Mouse (Mus musculus): ENCODE data around the gene Zfp367. TPM values are rescaled to one million over a fixed set of nuclear protein-coding genes. Genes with fewer than 3 reads are reported as not detected.
A peak's percentile ranks its signal among the peaks of the same experiment; 100 is the strongest.

Zfp367 gene
- total RNA-seq, 2 experiments from 2014 or later, result 19.1 to 23.8 TPM

- no peak for DNase-seq
- Histone ChIP-seq H3K4me3 (no peak overlapping the region), H3K27ac (no peak overlapping the region)
- intact Hi-C loops (cut with DNase I), result no loop called here
- TF ChIP-seq CTCF (IDR thresholded peaks at IDR 0.05), result no peak
Measured at GRCm38 (mm10) chr13:64107105-64107504, 45.9 kb downstream of the Zfp367 start.

- intact Hi-C loops (cut with DNase I), result no loop called here
- no peak for DNase-seq
- no peak overlapping the region for H3K4me3 ChIP-seq
Measured at GRCm38 (mm10) chr13:64105690-64106089, 47.3 kb downstream of the Zfp367 start.

GRCm38 (mm10) chr13:64100186-64100585 lies 52.8 kb downstream of the Zfp367 start:
- Histone ChIP-seq H3K4me3 (no peak overlapping the region), H3K27ac (no peak overlapping the region)
- peak; percentile 91 for TF ChIP-seq CTCF (IDR thresholded peaks at IDR 0.05)
- no peak for DNase-seq
- intact Hi-C loops (cut with DNase I), result no loop called here

More at GRCm38 (mm10) chr13:64105690-64106089, 47.3 kb downstream of the Zfp367 start:
- TF ChIP-seq CTCF (IDR thresholded peaks at IDR 0.05), result no peak
- H3K27ac ChIP-seq, result no peak overlapping the region

GRCm38 (mm10) chr13:64098992-64099391 lies 54.0 kb downstream of the Zfp367 start:
- H3K27ac ChIP-seq, result no peak overlapping the region
- DNase-seq, result peak; percentile 24
- TF ChIP-seq CTCF (IDR thresholded peaks at IDR 0.05), result peak; percentile 61
- H3K4me3 ChIP-seq, result no peak overlapping the region
- intact Hi-C loops (cut with DNase I), result no loop called here

- DNase-seq, result peak; percentile 53
- intact Hi-C loops (cut with DNase I), result no loop called here
- TF ChIP-seq CTCF (IDR thresholded peaks at IDR 0.05), result peak; percentile 86
- H3K4me3 ChIP-seq, result no peak overlapping the region
- H3K27ac ChIP-seq, result no peak overlapping the region
Measured at GRCm38 (mm10) chr13:64093341-64093740, 59.7 kb downstream of the Zfp367 start.

- no peak overlapping the region for H3K4me3 ChIP-seq
- H3K27ac ChIP-seq, result no peak overlapping the region
- no peak for DNase-seq
- intact Hi-C loops (cut with DNase I), result no loop called here
- TF ChIP-seq CTCF (IDR thresholded peaks at IDR 0.05), result no peak
Measured at GRCm38 (mm10) chr13:64092752-64093151, 60.2 kb downstream of the Zfp367 start.

GRCm38 (mm10) chr13:64092141-64092540 lies 60.9 kb downstream of the Zfp367 start:
- H3K27ac ChIP-seq, result no peak overlapping the region
- no peak overlapping the region for H3K4me3 ChIP-seq
- TF ChIP-seq CTCF (IDR thresholded peaks at IDR 0.05), result no peak
- DNase-seq, result no peak
- intact Hi-C loops (cut with DNase I), result no loop called here

- H3K4me3 ChIP-seq, result no peak overlapping the region
- H3K27ac ChIP-seq, result no peak overlapping the region
- TF ChIP-seq CTCF (IDR thresholded peaks at IDR 0.05), result no peak
- intact Hi-C loops (cut with DNase I), result no loop called here
- no peak for DNase-seq
Measured at GRCm38 (mm10) chr13:64091006-64091405, 62.0 kb downstream of the Zfp367 start.

- no peak for DNase-seq
- TF ChIP-seq CTCF (IDR thresholded peaks at IDR 0.05), result no peak
- Histone ChIP-seq H3K27ac (no peak overlapping the region), H3K4me3 (no peak overlapping the region)
- intact Hi-C loops (cut with DNase I), result no loop called here
Measured at GRCm38 (mm10) chr13:64090278-64090677, 62.7 kb downstream of the Zfp367 start.

- no peak for TF ChIP-seq CTCF (IDR thresholded peaks at IDR 0.05)
- intact Hi-C loops (cut with DNase I), result no loop called here
- Histone ChIP-seq H3K4me3 (no peak within 1 kb of the TSS), H3K27ac (no peak within 1 kb of the TSS)
- DNase-seq, result no peak
Measured at GRCm38 (mm10) chr13:64089130-64089529, 63.9 kb downstream of the Zfp367 start, which contains the start of gene Hsd17b3. TSS of gene Hsd17b3 (minus strand) at chr13:64089230.

GRCm38 (mm10) chr13:64088057-64088456 lies 64.9 kb downstream of the Zfp367 start:
- DNase-seq, result no peak
- intact Hi-C loops (cut with DNase I), result no loop called here
- Histone ChIP-seq H3K27ac (no peak overlapping the region), H3K4me3 (no peak overlapping the region)
- TF ChIP-seq CTCF (IDR thresholded peaks at IDR 0.05), result no peak

- intact Hi-C loops (cut with DNase I), result no loop called here
- Histone ChIP-seq H3K4me3 (no peak overlapping the region), H3K27ac (no peak overlapping the region)
Measured at GRCm38 (mm10) chr13:64086036-64086435, 67.0 kb downstream of the Zfp367 start.

GRCm38 (mm10) chr13:64083331-64083730 lies 69.7 kb downstream of the Zfp367 start:
- no peak for TF ChIP-seq CTCF (IDR thresholded peaks at IDR 0.05)
- intact Hi-C loops (cut with DNase I), result no loop called here
- H3K27ac ChIP-seq, result no peak overlapping the region
- no peak for DNase-seq
- no peak overlapping the region for H3K4me3 ChIP-seq

More at GRCm38 (mm10) chr13:64086036-64086435, 67.0 kb downstream of the Zfp367 start:
- no peak for DNase-seq
- TF ChIP-seq CTCF (IDR thresholded peaks at IDR 0.05), result no peak

Other genes starting within 250 kb of the Zfp367 start
- gene Hsd17b3, start 64.0 kb downstream of the Zfp367 start, total RNA-seq (2021), result not detected
- under 1 TPM; 0.84 to 0.89 TPM for gene Slc35d2, start 23.8 kb downstream of the Zfp367 start, total RNA-seq (2021)
- 10 to 100 TPM; 22.2 to 24.8 TPM for gene Habp4, start 8.6 kb upstream of the Zfp367 start, total RNA-seq (2021)
- 1 to 10 TPM; 6.3 to 6.8 TPM for gene Cdc14b, start 122.1 kb upstream of the Zfp367 start, total RNA-seq (2021)
- 10 to 100 TPM; 40.4 to 47.8 TPM for gene Aaed1, start 159.5 kb upstream of the Zfp367 start, total RNA-seq (2021)
- gene Ctsl, start 217.7 kb upstream of the Zfp367 start, total RNA-seq (2021), result 100 to 1,000 TPM; 111 to 149 TPM

Measured in gastrocnemius, adult 2 months (tissue).